Mouse (Mus musculus) mature B cell (primary cell): ENCODE measurements around the gene Abtb2.

ENCODE experiments used
- in situ Hi-C: fragments of 300-500 bp; cut with MboI; formaldehyde crosslinking; loops from 2 replicates; pipeline ENCODE4 v1.14.3; 2019

The Abtb2 gene

DNA sequence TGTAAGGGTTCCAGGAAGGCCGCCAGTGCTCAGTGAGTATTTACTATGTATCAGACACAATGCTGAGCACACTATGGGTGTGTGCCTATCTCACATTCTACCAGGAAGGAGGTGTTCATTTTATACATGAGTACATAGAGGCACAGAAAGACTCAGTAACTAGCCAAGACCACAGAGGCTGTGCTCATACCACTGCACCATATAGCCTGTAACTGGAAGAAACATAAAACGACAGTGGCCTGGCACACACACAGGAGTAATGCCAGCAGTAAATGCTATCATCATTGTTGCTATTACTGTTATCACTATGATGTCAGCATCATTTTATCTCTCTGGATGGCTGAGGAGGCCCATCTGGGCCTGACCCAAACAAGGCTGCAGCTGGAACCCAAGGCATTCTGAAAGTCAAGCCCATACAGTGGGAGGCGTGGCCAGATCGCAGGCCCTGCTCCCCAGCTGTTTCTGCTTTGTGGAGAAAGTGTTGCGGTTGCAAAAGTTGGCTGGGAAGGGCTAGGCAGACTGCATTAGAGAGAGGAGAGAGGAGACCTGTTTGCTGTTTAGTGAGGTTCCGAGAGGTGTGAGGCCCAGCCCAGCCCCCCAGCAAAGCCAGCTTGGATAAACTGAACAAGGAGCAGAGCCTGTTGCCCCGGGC, 118.9 kb downstream of the Abtb2 start:
- in situ Hi-C loops = no loop called here

DNA sequence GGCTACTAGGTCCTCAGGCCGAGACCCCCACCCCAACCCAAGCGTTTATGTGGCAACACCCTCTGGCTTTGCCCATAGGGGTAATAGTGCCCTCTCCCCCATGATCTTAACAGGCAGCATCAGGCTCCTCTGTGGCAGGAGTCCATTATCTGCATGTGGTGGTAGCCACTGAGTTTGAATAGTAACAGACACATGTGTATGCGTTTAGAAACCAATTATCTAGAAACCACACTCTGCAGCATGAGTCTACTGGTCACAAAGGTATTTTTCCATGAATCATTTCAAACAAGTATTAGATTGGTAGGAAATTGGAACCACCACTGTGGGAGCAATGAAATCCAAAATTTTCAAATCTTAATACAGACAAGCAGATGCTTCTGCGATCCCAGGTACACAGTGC, 119.5 kb downstream of the Abtb2 start:
- in situ Hi-C loops = no loop called here

DNA sequence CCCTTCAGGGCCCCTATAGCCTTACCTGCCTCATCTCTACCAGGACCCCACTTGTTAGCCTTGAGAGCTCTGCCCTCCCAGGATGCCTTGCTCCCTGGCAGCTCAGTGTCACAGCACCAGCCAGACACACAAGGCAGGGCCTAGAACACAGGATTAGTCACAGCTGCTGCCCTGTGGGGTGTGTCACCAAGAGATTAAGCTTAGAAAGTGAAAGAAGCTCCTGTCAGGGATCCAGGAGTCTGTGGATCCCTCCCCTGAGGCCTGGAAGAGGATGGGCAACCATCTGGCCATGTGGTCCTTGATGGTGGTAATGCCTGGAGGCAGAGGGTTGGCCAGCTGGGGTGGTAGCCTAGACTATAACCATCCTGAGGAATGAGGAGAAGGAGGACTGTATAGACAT, 121.0 kb downstream of the Abtb2 start:
- in situ Hi-C loops = no loop called here

DNA sequence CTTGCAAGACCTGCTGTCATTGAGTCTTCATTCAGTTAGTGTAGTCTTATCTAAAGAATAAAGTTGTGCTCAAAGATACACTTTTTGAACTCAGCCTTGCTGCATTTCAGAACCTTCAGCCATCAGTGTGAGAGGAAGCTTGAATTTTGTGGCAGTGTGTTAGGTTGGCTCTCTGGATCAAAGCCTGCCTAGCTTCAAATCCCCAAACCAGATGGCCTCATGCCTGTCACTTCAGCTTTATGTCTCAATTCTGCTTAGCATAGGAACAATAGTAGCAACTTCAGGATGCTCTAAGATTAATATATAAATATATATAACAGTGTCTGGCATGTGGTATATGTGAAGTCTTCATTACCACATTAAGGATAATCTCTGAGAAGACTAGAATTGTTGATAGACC, 121.8 kb downstream of the Abtb2 start:
- in situ Hi-C loops = no loop called here

DNA sequence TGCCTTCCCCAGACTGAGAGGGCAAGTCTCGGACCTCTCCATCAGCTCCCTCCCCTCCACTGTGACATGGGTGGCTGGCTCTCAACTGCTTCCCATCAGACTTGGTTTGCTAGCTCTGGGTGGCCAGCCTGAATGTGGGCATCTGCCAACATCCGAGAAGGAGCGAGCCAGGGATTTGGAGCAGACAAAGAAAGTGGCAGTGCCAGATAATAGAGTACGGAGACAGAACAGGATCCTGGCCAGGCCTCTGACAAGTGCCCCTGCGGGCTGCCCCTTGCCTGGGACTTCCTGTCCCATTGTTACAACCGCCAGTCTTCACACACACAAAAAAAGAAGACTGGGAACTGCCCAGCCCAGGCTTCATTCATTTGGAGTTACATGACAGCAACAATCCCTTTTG, 124.3 kb downstream of the Abtb2 start:
- in situ Hi-C loops = no loop called here

DNA sequence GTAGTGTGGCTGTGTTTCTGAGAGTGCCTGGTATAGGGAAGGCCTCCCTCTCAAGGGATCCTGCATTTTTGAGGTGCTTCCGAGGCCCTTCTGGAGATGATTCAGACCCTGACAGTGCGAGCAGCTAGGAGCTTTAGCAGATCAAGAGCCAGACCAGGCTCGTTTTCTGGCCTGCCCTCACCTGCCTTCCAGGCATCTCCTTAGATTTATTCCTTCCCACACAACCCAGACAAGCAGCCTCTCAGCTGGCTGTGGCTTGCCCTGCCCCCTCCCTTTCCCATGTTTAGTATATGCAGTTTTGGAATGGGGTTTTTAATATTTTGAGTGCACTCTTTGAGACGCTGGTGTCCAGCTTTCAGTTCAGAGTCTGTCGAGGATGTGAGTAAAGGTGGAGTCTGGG, 124.7 kb downstream of the Abtb2 start:
- in situ Hi-C loops = no loop called here

- in situ Hi-C loops = no loop called here
These were observed 125.2 kb downstream of the Abtb2 start for GRCm38 (mm10) chr2:103691278-103691677.

DNA sequence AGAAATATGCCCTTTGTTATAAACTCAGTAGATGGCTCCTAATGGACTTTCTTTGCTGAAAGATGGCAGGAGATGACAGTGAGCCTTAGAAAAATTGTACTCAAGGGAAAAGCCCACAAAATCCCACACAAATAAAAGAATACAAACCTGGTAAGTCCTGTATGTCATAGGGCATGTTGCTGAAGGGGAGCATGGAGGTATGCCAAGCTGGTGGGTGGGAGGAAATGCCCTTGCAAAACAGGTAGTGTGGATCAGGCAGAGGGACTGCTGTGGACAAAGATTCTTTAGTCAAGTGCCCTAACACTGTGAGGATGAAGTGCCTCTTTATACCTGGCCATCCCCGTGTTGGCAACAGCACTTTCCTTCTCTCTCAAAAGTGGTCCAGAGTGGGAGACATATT, 126.7 kb downstream of the Abtb2 start:
- in situ Hi-C loops = no loop called here

DNA sequence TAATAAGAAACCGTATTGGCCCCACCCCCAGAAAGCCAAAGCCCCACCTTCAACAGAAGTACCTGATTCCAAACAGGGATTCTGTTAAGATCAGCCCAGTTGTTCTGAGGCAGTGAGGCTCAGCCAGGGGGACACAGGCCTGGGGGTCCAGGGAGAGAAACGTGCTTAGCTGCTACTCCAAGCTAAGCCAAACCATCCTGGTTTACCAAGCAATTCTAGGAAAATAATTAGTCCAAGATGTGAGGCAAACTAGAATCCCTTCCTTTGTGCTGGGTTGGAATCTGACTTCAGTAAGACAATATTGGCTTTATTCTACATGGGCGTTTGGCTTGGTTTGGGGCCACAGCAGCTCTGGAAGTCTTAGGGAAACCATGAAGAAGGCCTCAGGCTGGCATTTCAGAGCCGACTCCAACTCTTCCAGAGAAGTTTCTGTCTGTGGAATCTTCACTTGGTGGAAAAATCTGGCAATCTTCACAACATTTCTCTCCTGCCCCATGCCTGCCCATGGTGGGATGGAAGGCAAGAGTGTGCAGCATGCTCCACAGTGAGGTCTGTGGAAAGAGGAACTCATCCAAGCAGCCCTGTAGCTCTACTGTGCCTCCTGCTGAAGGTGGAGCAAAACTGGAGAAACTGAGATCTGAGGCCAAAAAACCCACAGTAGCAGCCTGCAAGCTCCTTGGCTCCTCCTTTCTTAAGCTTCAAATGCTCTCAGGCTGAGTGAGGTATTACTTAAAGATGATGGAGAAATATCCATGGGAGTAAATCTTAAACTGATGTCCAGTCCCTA, 128.9 kb downstream of the Abtb2 start:
- in situ Hi-C loops = no loop called here

GRCm38 (mm10) chr2:103696177-103696576, 130.1 kb downstream of the Abtb2 start:
- in situ Hi-C loops = no loop called here

GRCm38 (mm10) chr2:103700514-103700913, 134.4 kb downstream of the Abtb2 start:
- in situ Hi-C loops = loop anchor here (25.0 kb wide), 1 partner anchor 238 kb away; no protein-coding TSS in a partner anchor

GRCm38 (mm10) chr2:103703336-103703735, 137.2 kb downstream of the Abtb2 start:
- in situ Hi-C loops = loop anchor here (25.0 kb wide), 1 partner anchor 241 kb away; no protein-coding TSS in a partner anchor

DNA sequence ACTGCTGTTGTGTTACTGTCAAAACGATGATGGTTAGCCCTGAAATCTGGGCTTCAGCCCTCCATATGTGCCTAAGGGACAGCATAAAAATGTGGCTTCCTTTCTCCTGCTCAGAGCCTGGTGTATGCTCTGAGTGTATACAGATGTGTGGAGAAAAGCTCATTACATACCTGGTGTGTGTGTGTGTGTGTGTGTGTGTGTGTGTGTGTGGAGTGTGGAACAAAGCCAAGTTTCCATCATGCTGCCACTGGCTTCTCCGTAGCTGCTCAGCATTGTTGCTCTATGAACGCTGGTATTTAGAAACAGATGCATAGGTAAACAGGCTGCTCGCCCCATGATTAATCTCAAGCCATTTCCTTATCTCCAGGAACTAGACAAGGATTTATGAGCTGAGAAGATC, 137.8 kb downstream of the Abtb2 start:
- in situ Hi-C loops = loop anchor here (25.0 kb wide), 1 partner anchor 242 kb away; no protein-coding TSS in a partner anchor

DNA sequence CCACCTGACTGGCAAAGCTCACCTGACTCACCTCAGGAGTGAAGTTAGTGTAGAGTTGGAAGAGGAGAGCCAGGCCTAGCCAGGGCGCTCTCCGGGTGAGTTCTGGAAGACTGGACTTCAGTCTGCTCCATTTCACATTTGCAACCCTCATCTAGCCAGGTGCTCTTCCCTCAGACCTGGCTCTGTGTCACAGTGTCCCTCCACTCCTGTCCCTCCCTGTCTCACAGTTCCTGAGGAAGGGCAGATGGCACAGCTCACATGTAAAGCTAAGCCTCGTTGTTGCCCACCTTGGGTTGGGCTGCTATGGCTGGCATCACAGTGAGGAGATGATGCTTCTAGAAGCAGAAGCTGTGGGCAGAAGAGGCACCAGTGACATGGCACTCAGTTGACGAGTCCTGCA, 139.7 kb downstream of the Abtb2 start:
- in situ Hi-C loops = loop anchor here (25.0 kb wide), 1 partner anchor 244 kb away; no protein-coding TSS in a partner anchor

- in situ Hi-C loops = loop anchor here (25.0 kb wide), 1 partner anchor 244 kb away; no protein-coding TSS in a partner anchor
These were observed 140.1 kb downstream of the Abtb2 start for GRCm38 (mm10) chr2:103706226-103706625.

DNA sequence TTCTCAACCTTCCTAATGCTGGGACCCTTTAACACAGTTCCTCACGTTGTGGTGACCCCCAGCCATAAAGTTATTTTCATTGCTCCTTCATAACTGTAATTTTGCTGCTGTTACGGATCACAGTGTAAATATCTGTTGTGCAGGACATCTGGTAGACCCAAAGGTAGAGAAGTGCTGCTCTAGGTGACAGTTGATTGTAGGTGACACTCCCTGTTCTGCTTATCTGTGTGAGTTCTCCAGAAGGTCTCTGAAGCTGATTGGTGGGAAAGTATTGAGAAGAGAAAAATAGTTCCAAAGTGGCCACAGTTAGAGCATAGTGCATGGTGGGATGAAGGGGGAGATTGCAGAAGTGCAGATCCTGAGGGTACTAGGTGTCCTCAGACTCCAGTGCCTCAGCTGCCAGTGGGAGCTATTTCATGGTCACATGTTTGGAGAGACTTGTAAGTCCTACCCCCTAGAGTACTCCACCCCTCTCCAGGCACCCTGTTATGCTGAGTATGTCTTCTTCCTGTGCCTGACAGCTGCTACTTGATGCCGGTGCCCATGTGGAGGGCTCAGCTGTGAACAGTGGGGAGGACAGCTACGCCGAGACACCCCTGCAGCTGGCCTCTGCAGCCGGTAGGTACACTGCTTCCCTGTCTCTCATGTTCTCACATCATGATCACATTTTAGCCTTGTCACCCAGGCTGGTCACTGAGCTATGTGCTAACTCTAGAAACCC, 141.1 kb downstream of the Abtb2 start:
- in situ Hi-C loops = loop anchor here (25.0 kb wide), 1 partner anchor 245 kb away; no protein-coding TSS in a partner anchor

- in situ Hi-C loops = loop anchor here (10.0 to 25.0 kb wide), 2 partner anchors 146 to 249 kb away; partner anchors contain the start of gene Abtb2
These were observed 144.7 kb downstream of the Abtb2 start for GRCm38 (mm10) chr2:103710849-103711248.

DNA sequence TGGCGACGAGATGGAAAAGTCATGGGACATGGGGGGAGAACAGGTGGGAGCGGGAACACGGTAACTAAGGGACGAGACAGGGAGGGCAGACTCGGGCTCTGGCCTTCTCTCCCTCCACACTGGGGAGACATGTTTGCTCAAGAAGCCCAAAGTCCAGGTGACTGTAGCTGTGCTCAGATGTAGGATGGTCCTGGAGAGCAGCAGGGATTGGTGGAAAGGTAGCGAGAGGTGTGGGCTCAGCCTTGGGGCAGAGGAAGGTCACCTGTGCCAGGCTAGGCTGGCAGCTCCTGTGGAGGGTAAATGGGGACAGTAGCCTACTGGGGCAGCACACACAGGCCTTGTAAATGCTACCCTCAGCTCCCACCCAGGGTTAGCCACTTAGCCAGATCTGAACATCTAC, 147.7 kb downstream of the Abtb2 start:
- in situ Hi-C loops = loop anchor here (10.0 to 25.0 kb wide), 2 partner anchors 149 to 252 kb away; partner anchors contain the start of gene Abtb2

GRCm38 (mm10) chr2:103714412-103714811, 148.3 kb downstream of the Abtb2 start:
- in situ Hi-C loops = loop anchor here (10.0 to 25.0 kb wide), 2 partner anchors 150 to 252 kb away; partner anchors contain the start of gene Abtb2

DNA sequence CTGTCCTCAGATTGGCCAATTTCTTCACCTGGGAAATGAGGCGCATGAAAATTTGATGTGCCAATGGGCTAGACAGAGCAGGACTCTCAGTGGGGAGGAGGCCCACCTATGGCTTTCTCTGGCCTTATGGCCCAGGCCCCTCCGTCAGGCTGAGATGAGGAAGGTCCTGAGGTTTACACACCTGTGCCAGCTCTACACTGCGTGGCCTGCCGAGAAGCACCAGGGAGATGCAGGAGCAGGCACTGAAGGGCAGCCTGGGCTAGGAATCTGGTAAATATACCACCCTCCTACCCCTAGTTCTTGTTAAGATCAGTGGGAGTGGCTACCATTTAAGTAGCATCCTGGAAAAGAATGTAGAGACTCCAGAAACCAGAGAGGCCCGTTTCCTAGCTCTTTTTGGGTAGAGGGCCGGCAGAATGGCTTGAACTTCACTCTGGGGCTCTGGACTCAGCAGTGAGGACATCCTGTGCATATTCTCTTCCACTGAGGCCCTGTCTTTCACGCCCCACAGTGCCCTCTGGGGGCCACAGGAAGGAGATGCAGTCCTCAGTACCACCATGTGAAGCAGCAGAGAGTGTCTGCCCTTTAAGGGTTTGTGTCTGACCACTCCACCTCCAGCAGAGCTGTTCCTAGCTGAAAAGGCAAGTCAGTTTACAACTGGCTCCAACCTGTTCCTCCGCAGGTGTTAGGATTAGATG, 152.6 kb downstream of the Abtb2 start:
- in situ Hi-C loops = loop anchor here (10.0 to 25.0 kb wide), 2 partner anchors 154 to 256 kb away; partner anchors contain the start of gene Abtb2

GRCm38 (mm10) chr2:103719292-103719646, 153.2 kb downstream of the Abtb2 start:
- in situ Hi-C loops = loop anchor here (10.0 to 25.0 kb wide), 2 partner anchors 154 to 257 kb away; partner anchors contain the start of gene Abtb2
